Mouse (Mus musculus): ENCODE data around the gene Asap3.

- TF ChIP-seq POLR2A (IDR thresholded peaks at IDR 0.05; ENCODE audit: borderline replicate concordance, insufficient read depth, low read length) (no peak), CTCF (IDR thresholded peaks at IDR 0.05; ENCODE audit: borderline replicate concordance, insufficient read depth, low read depth, low read length) (no peak)
These were observed 7.3 kb upstream of the Asap3 start for GRCm38 (mm10) chr4:136198846-136199245.
